Mouse (Mus musculus): ENCODE data around the gene Edaradd. TPM values are rescaled to one million over a fixed set of nuclear protein-coding genes. Genes with fewer than 3 reads are reported as not detected.

Edaradd gene
- total and polyA plus RNA-seq, 3 experiments = 0.04 TPM; not detected in 2

DNA sequence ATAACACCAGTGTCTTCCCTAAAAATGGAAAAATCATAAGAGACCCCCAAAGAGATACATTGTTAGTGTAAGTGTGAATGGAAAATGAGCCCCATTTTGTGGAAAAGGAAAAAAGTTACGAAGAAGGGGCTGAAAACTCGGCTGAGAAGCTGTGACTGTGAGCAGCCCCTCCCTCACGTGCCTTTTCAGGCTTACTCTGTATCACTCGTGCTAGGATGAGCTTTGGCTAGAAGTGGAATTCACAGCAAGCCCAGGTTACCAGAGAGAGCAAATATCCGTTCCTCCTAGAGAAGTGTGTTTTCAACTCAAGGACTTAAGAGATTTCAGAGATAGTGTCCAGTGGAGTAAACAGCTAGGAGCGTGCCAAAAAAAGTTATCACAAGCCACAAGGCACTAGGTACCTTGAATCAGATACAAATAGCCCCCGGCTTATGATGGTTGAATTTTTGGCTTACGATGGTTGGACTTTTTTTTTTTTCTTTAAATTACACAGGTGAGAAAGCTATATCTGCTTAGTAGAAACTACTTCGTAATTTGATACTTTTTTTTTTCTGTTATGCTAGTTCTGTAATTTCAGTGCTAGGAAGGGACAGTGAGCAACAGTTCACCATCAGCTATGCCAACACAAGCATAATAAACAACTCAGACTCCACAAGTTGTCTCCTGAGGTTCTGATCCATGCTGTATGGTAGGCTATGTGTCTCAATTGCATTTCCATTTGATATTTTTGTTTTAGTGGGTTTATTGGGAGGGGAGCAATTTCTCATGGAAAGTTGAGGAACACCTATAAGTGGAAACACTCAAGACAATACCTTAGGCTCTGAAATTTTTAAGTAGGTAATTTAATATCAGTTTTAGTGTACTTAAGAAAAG is 48.6 kb upstream of the Edaradd start:
- TF ChIP-seq SIN3A (IDR thresholded peaks at IDR 0.05; ENCODE audit: low read length) (no peak), ZNF384 (IDR thresholded peaks at IDR 0.05; ENCODE audit: low read depth, low read length) (peak; percentile 66), GATA1 (IDR thresholded peaks at IDR 0.05; ENCODE audit: low read depth, low read length) (0 out of 2 replicates have a peak, but pooled peaks have one; percentile 14), MEF2A (IDR thresholded peaks at IDR 0.05; ENCODE audit: extremely low read depth, insufficient replicate concordance, low read depth, low read length, poor library complexity, severe bottlenecking) (no peak), JUND (IDR thresholded peaks at IDR 0.05; ENCODE audit: low read depth, low read length) (no peak), POLR2AphosphoS2 (IDR thresholded peaks at IDR 0.05; ENCODE audit: low read length) (no peak), E2F4 (IDR thresholded peaks at IDR 0.05; ENCODE audit: borderline replicate concordance, low read depth, low read length) (no peak), POLR2AphosphoS5 (IDR thresholded peaks at IDR 0.05; ENCODE audit: borderline replicate concordance, low read depth, low read length) (no peak), MAFK (IDR thresholded peaks at IDR 0.05; ENCODE audit: borderline replicate concordance, low read depth, low read length) (no peak), GABPA (IDR thresholded peaks at IDR 0.05; ENCODE audit: low read depth, low read length) (no peak), USF2 (IDR thresholded peaks at IDR 0.05; ENCODE audit: borderline replicate concordance in 1 of 2, insufficient read depth in 1 of 2, low read depth in 1 of 2, low read length in 2 of 2) (no peak)
- peak; percentile 11 for DNase-seq (ENCODE audit: low read depth, low spot score)

DNA sequence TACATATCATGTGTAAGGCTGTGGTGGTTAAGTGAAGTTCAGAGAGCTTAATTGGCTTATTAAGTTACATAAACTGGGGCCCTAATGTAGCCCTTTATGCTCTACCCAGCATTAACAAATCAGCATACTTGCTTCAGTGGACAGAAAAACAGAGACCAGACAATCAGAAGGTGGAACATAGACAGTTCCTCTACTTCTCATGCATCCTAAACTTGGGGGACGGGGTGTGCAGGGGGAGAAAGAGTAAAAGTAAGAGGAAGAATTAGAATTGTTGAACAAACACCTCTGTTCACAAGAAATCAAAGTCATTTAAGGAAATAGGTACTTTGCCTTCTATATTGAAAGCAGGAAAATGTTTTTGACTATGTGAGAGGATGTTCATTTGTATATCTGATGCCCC is 47.7 kb upstream of the Edaradd start:
- no peak overlapping the region for H3K4me3 ChIP-seq (ENCODE audit: control insufficient read depth in 1 of 2, insufficient read depth in 1 of 2, low read depth in 2 of 2, low read length in 2 of 2)
- TF ChIP-seq ZKSCAN1 (IDR thresholded peaks at IDR 0.05; ENCODE audit: low read depth, low read length) = no peak
- TF ChIP-seq ZNF384 (IDR thresholded peaks at IDR 0.05; ENCODE audit: low read depth, low read length) = no peak
- no peak for TF ChIP-seq RCOR1 (IDR thresholded peaks at IDR 0.05; ENCODE audit: low read depth, low read length)
- TF ChIP-seq CTCF (IDR thresholded peaks at IDR 0.05 in 2 of 3, conservative IDR thresholded peaks at IDR 0.05 in 1 of 3; ENCODE audit: control insufficient read depth in 1 of 3, insufficient read depth in 1 of 3, low read depth in 2 of 3, low read length in 3 of 3, poor library complexity in 1 of 3, severe bottlenecking in 1 of 3) = no peak
- no peak for TF ChIP-seq MYC (IDR thresholded peaks at IDR 0.05; ENCODE audit: low read depth, low read length)
- TF ChIP-seq MAX (IDR thresholded peaks at IDR 0.05; ENCODE audit: low read length) = no peak
- TF ChIP-seq KAT2A (conservative IDR thresholded peaks at IDR 0.05; ENCODE audit: low read depth, low read length) = no peak
- no peak for TF ChIP-seq TAL1 (IDR thresholded peaks at IDR 0.05; ENCODE audit: low read length)
- DNase-seq (ENCODE audit: low read depth, low spot score) = no peak

More for the DNA sequence above, 48.6 kb upstream of the Edaradd start:
- H3K27me3 ChIP-seq (ENCODE audit: control insufficient read depth in 1 of 2, insufficient read depth in 2 of 2, low read length in 2 of 2) = no peaks in the 10 kb centered on the region
- no peak overlapping the region for H3K27ac ChIP-seq (ENCODE audit: control insufficient read depth, low read depth, low read length)
- no peak overlapping the region for H3K4me3 ChIP-seq (ENCODE audit: control insufficient read depth in 1 of 2, insufficient read depth in 1 of 2, low read depth in 2 of 2, low read length in 2 of 2)
- H3K4me1 ChIP-seq (ENCODE audit: control insufficient read depth in 1 of 2, insufficient read depth in 2 of 2, low read length in 2 of 2) = peaks cover 2 to 9% of the 10 kb centered on the region in 2 experiments; a peak in 2 of 4 replicates
- H3K9me3 ChIP-seq (replicated peaks; ENCODE audit: insufficient read depth, low read length) = no peaks in the 10 kb centered on the region
- H3K9ac ChIP-seq (ENCODE audit: control insufficient read depth, low read depth, low read length, poor library complexity, severe bottlenecking) = no peak overlapping the region
- H3K36me3 ChIP-seq (ENCODE audit: control insufficient read depth in 1 of 2, insufficient read depth in 2 of 2, low read length in 2 of 2) = peaks cover 0 to 6% of the 10 kb centered on the region in 2 experiments; a peak in 2 of 4 replicates
- H3K79me2 ChIP-seq (ENCODE audit: control insufficient read depth, insufficient read depth, low read length, poor library complexity) = no peaks in the 10 kb centered on the region; the same call in 1 of the 2 replicates

More for the DNA sequence above, 47.7 kb upstream of the Edaradd start:
- no peak overlapping the region for H3K9ac ChIP-seq (ENCODE audit: control insufficient read depth, low read depth, low read length, poor library complexity, severe bottlenecking)
- no peaks in the 10 kb centered on the region; the same call in 1 of the 2 replicates for H3K79me2 ChIP-seq (ENCODE audit: control insufficient read depth, insufficient read depth, low read length, poor library complexity)
- H3K27ac ChIP-seq (ENCODE audit: control insufficient read depth, low read depth, low read length) = no peak overlapping the region
- no peaks in the 10 kb centered on the region for H3K9me3 ChIP-seq (replicated peaks; ENCODE audit: insufficient read depth, low read length)
- H3K27me3 ChIP-seq (ENCODE audit: control insufficient read depth in 1 of 2, insufficient read depth in 2 of 2, low read length in 2 of 2) = no peaks in the 10 kb centered on the region
- peaks cover 2 to 9% of the 10 kb centered on the region in 2 experiments; a peak in 2 of 4 replicates for H3K4me1 ChIP-seq (ENCODE audit: control insufficient read depth in 1 of 2, insufficient read depth in 2 of 2, low read length in 2 of 2)
- H3K36me3 ChIP-seq (ENCODE audit: control insufficient read depth in 1 of 2, insufficient read depth in 2 of 2, low read length in 2 of 2) = peaks cover 0 to 6% of the 10 kb centered on the region in 2 experiments; a peak in 2 of 4 replicates

Measured in MEL (cell line).